10 mouse cellular contexts compared by ENCODE assay signal in genomic region chr16:77060166-77060565, GRCm38 (mm10). TPM values are rescaled to one million over a fixed set of nuclear protein-coding genes. Genes with fewer than 3 reads are reported as not detected.
DNase-seq lines count a peak whose midpoint lies in the region; ATAC-seq and TF ChIP-seq lines count a peak whose summit lies in the region.
"Had no signal": no experiment of that assay in that cellular context is flagged by ENCODE, and none has a peak within 500 bp of the region (broad histone marks: within the 10 kb centered on the region; RNA-seq: fewer than 3 reads in every experiment).

No protein-coding gene starts in this region.

- peak; percentile 77 for ATAC-seq in heart, embryonic 12.5 days (ENCODE audit: insufficient number of reproducible peaks, low FRiP score)

- 77% methylated on average over 8 of the region's 8 CpGs for WGBS in heart, embryonic 12.5 days

- no peaks in the 10 kb centered on the region for H3K27me3 ChIP-seq in heart, embryonic 12.5 days (replicated peaks)
- H3K27me3 ChIP-seq: neural tube, embryonic 13.5 days had no signal

- H3K27ac ChIP-seq in ES-E14 (ENCODE audit: insufficient read depth, low read depth, low read length, poor library complexity, severe bottlenecking), result no peak overlapping the region
- H3K27ac ChIP-seq in heart, embryonic 12.5 days (ENCODE audit: poor library complexity, severe bottlenecking), result no peak overlapping the region
- H3K27ac ChIP-seq: neural tube, embryonic 13.5 days had no signal

- no peak overlapping the region for H3K4me3 ChIP-seq in ES-E14 (ENCODE audit: insufficient read depth in 1 of 2, low read depth in 1 of 2, low read length in 2 of 2, poor library complexity in 1 of 2, severe bottlenecking in 1 of 2)
- H3K4me3 ChIP-seq in heart, embryonic 12.5 days, result no peak overlapping the region
- H3K4me3 ChIP-seq: neural tube, embryonic 13.5 days had no signal

- H3K9me3 ChIP-seq in ES-E14 (ENCODE audit: control insufficient read depth, insufficient read depth, low read depth, low read length), result no peaks in the 10 kb centered on the region
- no peaks in the 10 kb centered on the region for H3K9me3 ChIP-seq in heart, embryonic 12.5 days (replicated peaks)
- H3K9me3 ChIP-seq: neural tube, embryonic 13.5 days had no signal

- H3K4me1 ChIP-seq in ES-E14 (ENCODE audit: control insufficient read depth in 2 of 2, insufficient read depth in 2 of 2, low read length in 2 of 2, poor library complexity in 1 of 2), result peaks cover 0 to 4% of the 10 kb centered on the region in 2 experiments; a peak in 1 of 4 replicates
- no peaks in the 10 kb centered on the region for H3K4me1 ChIP-seq in heart, embryonic 12.5 days (replicated peaks)

- no peak overlapping the region for H3K4me2 ChIP-seq in heart, embryonic 12.5 days
- H3K4me2 ChIP-seq: neural tube, embryonic 13.5 days had no signal

- no peaks in the 10 kb centered on the region for H3K36me3 ChIP-seq in ES-E14 (ENCODE audit: control insufficient read depth, insufficient read depth, low read length, poor library complexity, severe bottlenecking)
- peaks cover 45% of the 10 kb centered on the region for H3K36me3 ChIP-seq in heart, embryonic 12.5 days

- DNase-seq in gastrocnemius, postnatal 10 days, result peak; percentile 12
- no peak for DNase-seq in gastrocnemius, adult 8-10 months (ENCODE audit: low spot score in 2 of 2)
- peak; percentile 31 for DNase-seq in ES-E14 (ENCODE audit: low read depth, low spot score)
- peak; percentile 56 to 76 for DNase-seq in natural killer cell, adult 2 months (ENCODE audit: low spot score in 2 of 2)
- no peak for DNase-seq in layer of hippocampus, postnatal 36 days
- no peak for DNase-seq in cerebellum, postnatal 10 days
- DNase-seq in layer of hippocampus, adult 9-11 months, result no peak
- DNase-seq: cerebellum, adult 11-12 months had no signal

- H3K9ac ChIP-seq in ES-E14 (ENCODE audit: insufficient read depth, low read depth, low read length, poor library complexity, severe bottlenecking), result no peak overlapping the region
- no peak overlapping the region for H3K9ac ChIP-seq in heart, embryonic 12.5 days
- H3K9ac ChIP-seq: neural tube, embryonic 13.5 days had no signal

- in situ Hi-C loops in ES-E14 (cut with MboI; ENCODE audit: low sequenced_read_pairs in 2 of 2, unreplicated experiment in 2 of 2), result no loop called here

TF ChIP-seq in ES-E14, 5 proteins besides CTCF, POLR2A, EP300 and RAD21:
- no peak for TF ChIP-seq CHD2 (IDR thresholded peaks at IDR 0.05; ENCODE audit: low read depth, low read length)
- no peak for TF ChIP-seq ZC3H11A (IDR thresholded peaks at IDR 0.05; ENCODE audit: borderline replicate concordance, low read depth, low read length)
- TF ChIP-seq ZNF384 (IDR thresholded peaks at IDR 0.05; ENCODE audit: low read depth, low read length), result no peak
- TF ChIP-seq HCFC1 (IDR thresholded peaks at IDR 0.05; ENCODE audit: borderline replicate concordance, insufficient read depth, low read length), result no peak
- no peak for TF ChIP-seq MAFK (IDR thresholded peaks at IDR 0.05; ENCODE audit: insufficient read depth, low read depth, low read length)

RNA-seq across cellular contexts. Expression of gene Usp25, which starts 46.7 kb away (rescaled TPM):
- 10 to 100 TPM; 76.4 to 78.0 TPM for total RNA-seq in gastrocnemius, postnatal 10 days (2021)
- 100 to 1,000 TPM; 103 to 117 (median 108) TPM for total RNA-seq in gastrocnemius, adult 8-10 months (2022)
- total RNA-seq in ES-E14 (2012; rRNA removed), result 7.2 and 8.6 TPM in 2 replicates
- 29.9 and 31.0 TPM in 2 replicates for polyA plus RNA-seq in heart, embryonic 12.5 days (2016; fragmentation: Nextera tagmentation; extraction: Ambion mirVana)
- total RNA-seq in layer of hippocampus, postnatal 36 days (2021), result 10 to 100 TPM; 31.8 to 34.6 TPM

Comparison
In these comparisons a context has a peak if more than half of its experiments do, and no peak if none do; other contexts are left out.
1. DNase-seq: peak in gastrocnemius, postnatal 10 days (single experiment), ES-E14 (single experiment) and natural killer cell, adult 2 months (2 of 2); none in gastrocnemius, adult 8-10 months (0 of 2), layer of hippocampus, postnatal 36 days (0 of 2), cerebellum, postnatal 10 days (0 of 2) and layer of hippocampus, adult 9-11 months (single experiment).